Mouse (Mus musculus) thymus, adult 2 months (tissue): ENCODE data around the gene Gm10837. TPM values are rescaled to one million over a fixed set of nuclear protein-coding genes. Genes with fewer than 3 reads are reported as not detected.
"Not testable (repeated sequence)": the region's sequence is repeated elsewhere in the genome, so short reads cannot be mapped to it uniquely, and the experiment has no call there.

Experiments used
- DNase-seq: peaks from one replicate; pipeline ENCODE4 v3.0.0; 2021
- H3K27ac ChIP-seq: fragments of 200-500 bp; 2 replicates; pipeline ENCODE4 v1.5.1; 2012; ENCODE audit warnings: low read length, control low read depth; ENCODE audit not compliant: control insufficient read depth, insufficient read depth
- H3K27me3 ChIP-seq: fragments of 200-500 bp; 2 replicates; pipeline ENCODE4 v1.6.1; 2012; ENCODE audit warnings: mild to moderate bottlenecking, low read length, moderate library complexity, mixed read lengths; ENCODE audit not compliant: control insufficient read depth, insufficient read depth
- H3K36me3 ChIP-seq: fragments of 200-500 bp; 2 replicates; pipeline ENCODE4 v1.6.1; 2012; ENCODE audit warnings: mild to moderate bottlenecking, low read length, moderate library complexity; ENCODE audit not compliant: control insufficient read depth, insufficient read depth
- H3K4me1 ChIP-seq: fragments of 200-500 bp; replicated peaks from 2 replicates; pipeline ENCODE4 v1.6.1; 2012; ENCODE audit warnings: low read length; ENCODE audit not compliant: control insufficient read depth, insufficient read depth
- H3K4me3 ChIP-seq: fragments of 200-500 bp; 2 replicates; pipeline ENCODE4 v1.5.1; 2012; ENCODE audit warnings: mild to moderate bottlenecking, low read length, control low read depth, moderate library complexity; ENCODE audit not compliant: control insufficient read depth, insufficient read depth
- CTCF ChIP-seq: fragments of 200-500 bp; IDR thresholded peaks from 2 replicates; pipeline ENCODE4 v1.5.1; 2012; ENCODE audit warnings: mild to moderate bottlenecking, control low read depth, low read length, moderate library complexity, borderline replicate concordance; ENCODE audit not compliant: control insufficient read depth, poor library complexity, insufficient read depth; ENCODE audit errors: extremely low read depth
- POLR2A ChIP-seq: fragments of 200-500 bp; IDR thresholded peaks from 2 replicates; pipeline ENCODE4 v1.6.1; 2012; ENCODE audit warnings: mild to moderate bottlenecking, low read length, control low read depth, moderate library complexity; ENCODE audit not compliant: control insufficient read depth, poor library complexity, insufficient read depth; ENCODE audit errors: extremely low read depth
- WGBS: fragments of 180-500 bp; shearing (Covaris S2); methylation state at CpG from one replicate; pipeline ENCODE4 v1.1.7; 2018; 5-methylcytosine and 5-hydroxymethylcytosine counted together
- polyA plus RNA-seq: library from polyadenylated mRNA; depleted of rRNA; stranded (reverse); fragments of >200 nt; gene quantifications from 2 replicates; pipeline ENCODE4 v1.2.3, GENCODE M21; 2012

Gm10837 gene
- polyA plus RNA-seq, 1 experiment = not detected

DNA sequence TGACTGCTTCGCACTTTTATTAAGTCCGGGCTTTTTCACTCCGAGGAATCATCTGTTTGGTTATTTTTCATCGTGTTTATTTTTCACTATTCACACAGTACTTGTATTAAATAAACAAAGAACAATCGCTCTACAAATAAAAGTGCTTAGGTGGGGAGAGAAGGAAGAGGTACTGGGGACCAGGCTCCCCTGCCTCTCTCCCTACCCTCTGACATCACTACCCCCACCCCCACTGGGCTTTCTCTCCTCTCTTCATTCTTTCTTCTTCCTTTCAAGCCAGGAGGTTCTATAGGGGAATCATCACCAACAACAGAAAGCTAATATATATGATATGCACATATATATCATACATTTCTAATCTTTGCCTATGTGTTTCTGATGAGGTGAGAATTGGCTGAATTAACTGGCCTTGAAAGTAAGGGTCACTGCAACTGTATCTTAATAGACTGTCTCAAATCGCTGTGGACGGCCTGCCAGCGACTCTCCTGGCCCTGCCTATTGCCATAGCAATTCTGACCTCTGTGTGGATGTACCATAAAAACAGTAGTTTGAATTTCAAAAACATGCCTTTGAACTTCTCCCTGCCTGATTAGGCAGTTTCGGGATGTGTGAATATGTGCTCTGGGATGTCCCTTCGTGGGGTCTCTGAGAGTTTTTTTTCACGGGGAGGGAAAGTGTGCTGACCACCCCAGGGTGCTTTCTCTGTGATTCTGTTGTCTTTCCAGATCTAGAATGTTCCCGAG is 36.2 kb upstream of the Gm10837 start:
- Histone ChIP-seq H3K27me3 (peaks cover 12% of the 10 kb centered on the region), H3K27ac (no peak overlapping the region), H3K4me1 (no peaks in the 10 kb centered on the region; the same call in 1 of the 2 replicates), H3K36me3 (no peaks in the 10 kb centered on the region), H3K4me3 (no peak overlapping the region)
- no peak for DNase-seq
- WGBS = 42% methylated on average over 12 of the region's 12 CpGs
- TF ChIP-seq CTCF = no peak
- TF ChIP-seq POLR2A = no peak

GRCm38 (mm10) chr14:122454901-122455561 is 35.4 kb upstream of the Gm10837 start:
- H3K36me3 ChIP-seq = no peaks in the 10 kb centered on the region
- 88% methylated on average over 10 of the region's 10 CpGs for WGBS
- H3K27ac ChIP-seq = no peak overlapping the region
- TF ChIP-seq CTCF (no peak), POLR2A (no peak)
- peaks cover 12% of the 10 kb centered on the region for H3K27me3 ChIP-seq
- no peak for DNase-seq
- H3K4me3 ChIP-seq = no peak overlapping the region
- no peaks in the 10 kb centered on the region; the same call in 1 of the 2 replicates for H3K4me1 ChIP-seq

DNA sequence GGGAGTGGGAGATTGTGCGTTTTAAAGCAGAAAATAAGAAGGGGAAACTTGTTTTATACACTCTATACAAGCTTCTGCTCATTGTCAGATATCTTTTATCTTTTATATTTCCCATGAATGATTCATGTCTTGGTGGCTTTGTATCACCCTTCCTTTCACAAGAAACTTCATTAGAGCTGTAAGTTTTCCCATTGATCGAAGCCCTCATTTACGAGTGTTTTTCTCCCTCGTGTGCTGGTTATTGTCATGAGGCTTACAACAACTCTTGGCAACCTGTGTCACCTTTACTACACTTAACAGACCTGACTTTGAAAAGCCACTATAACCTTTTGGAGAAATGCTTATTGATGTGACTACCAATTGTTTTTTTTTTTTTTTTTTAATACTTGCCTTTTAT is 34.8 kb upstream of the Gm10837 start:
- H3K4me3 ChIP-seq = no peak overlapping the region
- TF ChIP-seq POLR2A = no peak
- TF ChIP-seq CTCF = no peak
- WGBS = 92% methylated on average over 4 of the region's 4 CpGs
- no peaks in the 10 kb centered on the region for H3K36me3 ChIP-seq
- H3K4me1 ChIP-seq = no peaks in the 10 kb centered on the region; the same call in 1 of the 2 replicates
- H3K27me3 ChIP-seq = peaks cover 12% of the 10 kb centered on the region
- H3K27ac ChIP-seq = no peak overlapping the region
- no peak for DNase-seq

- not testable (repeated sequence) for H3K4me3 ChIP-seq, DNase-seq, H3K27me3 ChIP-seq, H3K27ac ChIP-seq, H3K36me3 ChIP-seq
- peaks cover 10% of the 10 kb centered on the region; the same call in 1 of the 2 replicates for H3K4me1 ChIP-seq
- WGBS = 93% methylated on average over 12 of the region's 12 CpGs
Observed at GRCm38 (mm10) chr14:122459332-122459731, 31.1 kb upstream of the Gm10837 start.

GRCm38 (mm10) chr14:122459776-122460175 is 30.6 kb upstream of the Gm10837 start:
- WGBS = 97% methylated on average over 1 of the region's 1 CpGs
- Histone ChIP-seq H3K27ac (no peak overlapping the region), H3K36me3 (no peaks in the 10 kb centered on the region), H3K4me3 (no peak overlapping the region), H3K4me1 (peaks cover 13% of the 10 kb centered on the region; the same call in 1 of the 2 replicates), H3K27me3 (peaks cover 11% of the 10 kb centered on the region)
- no peak for TF ChIP-seq CTCF
- no peak for TF ChIP-seq POLR2A
- DNase-seq = no peak

- WGBS = 90% methylated on average over 5 of the region's 5 CpGs
- Histone ChIP-seq H3K27ac (no peak overlapping the region), H3K36me3 (no peaks in the 10 kb centered on the region), H3K4me1 (peaks cover 17% of the 10 kb centered on the region; the same call in 1 of the 2 replicates), H3K4me3 (no peak overlapping the region), H3K27me3 (peaks cover 16% of the 10 kb centered on the region)
- no peak for DNase-seq
- TF ChIP-seq CTCF = no peak
- no peak for TF ChIP-seq POLR2A
Observed at GRCm38 (mm10) chr14:122460226-122460625, 30.2 kb upstream of the Gm10837 start.
